Mouse (Mus musculus) left cerebral cortex, adult 18-20 months (tissue): Measurements from ENCODE around the gene Ins2. TPM values are rescaled to one million over a fixed set of nuclear protein-coding genes. Genes with fewer than 3 reads are reported as not detected.

Source experiments
- microRNA-seq, 2 experiments: library from miRNA; unstranded; fragments of <30 nt; microRNA quantifications; one replicate each; pipeline ENCODE4 v1.2.0; 2021
- total RNA-seq, 2 experiments: library from RNA; stranded (reverse); gene quantifications; 2 replicates each; pipeline ENCODE4 v1.2.3; 2021

Ins2 gene
- total RNA-seq, 2 experiments from 2014 or later, result not detected

Small RNA genes within 50 kb of the gene (microRNA-seq; reads per million reads assigned to microRNA genes)
- gene Mir483, result 81.0 to 126 reads per million in 2 experiments

Other genes with a start within 250 kb of the Ins2 start
- gene Tnnt3, start 244.5 kb downstream of the Ins2 start, total RNA-seq, result not detected
- 1 to 10 TPM; 3.1 to 5.9 TPM for gene Mrpl23, start 210.7 kb downstream of the Ins2 start, total RNA-seq
- gene Igf2, start 76.6 kb downstream of the Ins2 start, total RNA-seq, result 100 to 1,000 TPM; 114 to 115 TPM
- gene Gm49394, start 73.4 kb downstream of the Ins2 start, total RNA-seq, result under 1 TPM in 1 of 2 experiments, not detected in 1; 0.12 TPM
- gene Th, start 187.7 kb upstream of the Ins2 start, total RNA-seq, result 1 to 10 TPM in 1 of 2 experiments, under 1 TPM in 1; 0.89 to 1.1 TPM
- not detected for gene Ascl2, start 225.9 kb upstream of the Ins2 start, total RNA-seq